Mouse (Mus musculus) embryonic fibroblast, embryonic 13.5 days (primary cell): Measurements from ENCODE around the gene Dysf.

Experiments
- CTCF ChIP-seq: IDR thresholded peaks from 2 replicates; pipeline ENCODE4 v1.5.1; 2011; ENCODE audit warnings: mild to moderate bottlenecking, control low read depth, low read length, moderate library complexity, borderline replicate concordance; ENCODE audit not compliant: insufficient read depth
- POLR2A ChIP-seq: IDR thresholded peaks from 2 replicates; pipeline ENCODE4 v1.6.1; 2011; ENCODE audit warnings: low read depth, mild to moderate bottlenecking, control low read depth, low read length, moderate library complexity

- no peak for TF ChIP-seq CTCF
- no peak for TF ChIP-seq POLR2A
Measured at GRCm38 (mm10) chr6:84043251-84043940, 35.0 kb downstream of the Dysf start.
